Mouse (Mus musculus) thymus, postnatal 4 days (tissue): ENCODE data around the gene Eepd1.

Experiments used
- DNase-seq: peaks from one replicate; pipeline ENCODE4 v3.0.0; 2021

Eepd1 gene

DNA sequence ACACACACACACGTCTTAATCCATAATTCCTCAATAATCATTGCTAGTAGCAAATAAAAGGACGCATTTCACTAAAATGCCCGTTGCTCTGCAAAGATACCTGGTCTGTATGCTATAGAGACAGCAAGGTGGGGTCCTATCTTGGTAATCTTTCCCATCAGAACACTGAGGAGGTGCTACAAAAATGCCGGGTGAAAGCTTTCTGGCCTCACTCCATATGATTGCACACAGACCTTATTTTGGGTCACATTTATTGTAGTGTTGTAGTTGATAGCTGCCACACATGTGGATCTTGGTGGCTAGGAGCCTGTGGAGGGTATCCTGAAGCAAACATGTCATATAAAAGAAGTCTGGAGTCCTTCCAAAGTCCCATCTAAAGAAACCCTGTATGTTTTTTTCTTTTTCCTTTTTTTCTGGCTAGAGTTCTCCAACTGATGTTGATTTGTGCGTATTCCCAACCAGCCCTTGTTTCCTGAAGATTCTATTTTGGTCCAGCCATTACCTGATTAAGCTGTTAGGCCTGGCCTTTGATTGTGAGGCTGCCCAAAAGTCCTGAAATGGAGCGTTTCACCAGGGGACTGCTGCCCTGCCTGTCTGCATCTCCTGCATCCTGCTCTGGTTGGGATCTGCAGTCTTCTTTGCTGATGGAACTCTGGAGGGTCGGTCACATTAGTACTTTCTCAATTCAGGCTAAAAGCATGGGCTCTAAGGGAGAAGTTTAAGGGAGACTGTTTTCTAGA lies 8.0 kb downstream of the Eepd1 start:
- no peak for DNase-seq

DNA sequence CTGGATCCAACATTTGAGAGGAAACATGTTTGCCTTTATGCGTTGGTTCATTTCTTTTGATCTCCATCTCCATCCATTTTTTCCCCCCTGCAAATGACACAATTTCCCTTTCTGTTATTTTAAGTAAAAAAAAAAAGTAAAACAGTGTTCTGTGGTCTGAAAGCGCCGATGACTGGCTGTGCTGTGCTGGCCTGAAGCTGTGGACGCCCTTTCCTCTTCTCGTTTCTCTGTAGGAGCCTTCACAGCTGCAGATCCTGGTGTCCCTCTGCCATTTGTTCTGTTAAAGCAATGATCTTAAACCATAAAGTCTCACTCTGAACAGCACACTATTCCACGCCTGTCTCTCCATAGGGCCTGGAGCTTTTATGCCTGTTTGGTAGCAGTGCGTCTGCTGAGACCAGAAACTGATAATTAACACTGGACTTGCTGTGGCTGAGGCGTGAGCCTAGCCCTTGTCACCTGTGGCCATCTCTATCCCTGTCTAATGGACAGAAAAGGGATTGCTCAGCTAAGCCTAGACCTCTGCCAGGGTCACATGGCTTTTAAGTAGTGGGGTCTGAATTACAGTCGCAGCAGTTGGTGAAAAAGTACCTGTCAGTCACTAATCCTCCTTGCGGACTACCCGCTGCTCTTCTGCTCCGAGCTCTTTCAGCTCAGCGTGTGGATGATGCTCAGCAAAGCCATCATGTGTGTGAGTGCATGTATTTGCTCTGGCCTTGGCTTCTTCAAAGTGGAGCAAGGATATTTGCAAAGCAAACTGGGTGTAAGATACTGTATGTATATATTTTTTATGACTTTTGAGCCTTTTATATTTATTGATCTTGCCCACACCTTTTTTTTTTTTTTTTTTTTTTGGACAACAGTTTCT lies 9.2 kb downstream of the Eepd1 start:
- no peak for DNase-seq

DNA sequence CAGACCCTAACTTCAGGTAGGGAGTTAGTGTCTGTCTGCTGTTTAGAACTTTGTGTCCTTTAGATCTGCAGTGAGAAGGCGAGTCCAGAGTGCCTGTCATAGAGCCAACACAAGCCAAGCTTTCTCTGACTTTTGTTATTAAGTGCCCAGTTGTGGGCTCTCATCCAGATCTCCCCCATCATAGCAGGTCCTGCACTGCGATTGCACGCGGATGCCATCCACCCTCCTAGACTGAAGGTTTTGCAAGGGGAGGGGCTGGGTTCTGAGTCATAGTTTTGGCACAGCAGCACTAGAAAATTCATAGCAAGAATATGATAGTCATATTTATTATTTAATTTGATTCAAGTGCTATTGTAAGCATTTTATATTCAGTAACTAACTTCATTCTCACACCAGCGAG lies 12.6 kb downstream of the Eepd1 start:
- no peak for DNase-seq

GRCm38 (mm10) chr9:25495601-25496000 lies 14.3 kb downstream of the Eepd1 start:
- no peak for DNase-seq

GRCm38 (mm10) chr9:25496196-25496595 lies 14.8 kb downstream of the Eepd1 start:
- DNase-seq = no peak

GRCm38 (mm10) chr9:25496703-25497102 lies 15.4 kb downstream of the Eepd1 start:
- DNase-seq = no peak

DNA sequence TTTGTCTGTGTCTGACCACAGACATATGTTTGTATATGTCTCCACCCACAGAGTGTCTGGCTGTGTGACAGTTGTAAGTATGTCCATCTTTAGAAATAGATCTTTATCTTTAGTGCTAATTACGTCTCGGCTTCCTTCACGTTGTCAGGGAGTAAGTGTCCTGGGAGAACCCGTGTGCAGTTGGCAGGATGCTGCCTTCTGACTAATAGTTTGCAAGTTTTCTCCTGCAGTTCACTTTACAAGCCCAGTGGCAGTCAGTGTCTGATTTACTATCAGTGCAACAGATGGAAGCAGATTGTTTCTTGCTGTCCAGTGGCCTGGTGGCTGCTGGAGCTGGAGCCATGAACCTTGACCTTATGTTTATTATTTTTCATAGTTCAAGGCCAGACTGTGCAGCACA lies 17.4 kb downstream of the Eepd1 start:
- no peak for DNase-seq

GRCm38 (mm10) chr9:25499306-25499705 lies 18.0 kb downstream of the Eepd1 start:
- no peak for DNase-seq

- DNase-seq = no peak
Observed at GRCm38 (mm10) chr9:25500031-25500430, 18.7 kb downstream of the Eepd1 start.

DNA sequence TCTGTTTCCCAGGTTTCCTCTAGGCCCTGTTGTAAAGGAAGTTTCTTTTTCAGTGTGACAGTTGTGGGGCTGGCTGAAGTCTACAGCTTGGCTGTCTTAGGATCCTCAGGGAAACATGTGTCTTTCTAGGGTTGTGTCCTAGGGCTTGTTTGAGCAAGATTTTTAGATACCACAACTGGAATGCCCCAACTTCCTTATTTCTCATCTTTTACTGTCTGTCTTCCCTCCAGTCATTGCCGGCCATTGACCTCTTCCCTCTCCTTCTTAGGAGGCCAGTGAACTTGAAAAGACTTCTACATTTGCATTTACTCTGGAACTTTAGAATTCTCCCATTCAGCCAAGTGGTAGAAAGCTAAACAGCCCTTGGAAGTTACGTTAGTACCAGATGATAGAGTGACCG lies 27.5 kb downstream of the Eepd1 start:
- DNase-seq = no peak

GRCm38 (mm10) chr9:25510572-25510971 lies 29.2 kb downstream of the Eepd1 start:
- DNase-seq = no peak

DNA sequence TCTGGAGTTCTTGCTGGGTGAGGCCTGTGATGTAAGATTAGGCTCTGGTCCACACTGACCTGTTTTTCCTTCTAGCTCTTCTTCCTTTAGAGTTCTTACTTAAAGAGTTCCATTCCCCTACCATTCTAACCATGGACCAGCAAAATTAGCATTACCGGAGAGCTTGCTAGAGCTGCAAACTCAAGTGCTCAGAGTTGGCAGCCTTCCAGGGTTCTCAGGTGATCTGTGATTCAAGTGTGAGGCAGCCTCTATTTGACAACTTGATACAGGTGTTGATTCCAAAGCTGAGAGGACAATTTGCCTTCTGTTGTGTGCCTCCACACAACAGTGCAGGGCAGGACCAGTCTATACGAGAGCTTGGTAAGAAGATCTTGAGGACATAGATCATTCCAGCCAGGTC lies 31.7 kb downstream of the Eepd1 start:
- no peak for DNase-seq

GRCm38 (mm10) chr9:25513556-25513955 lies 32.2 kb downstream of the Eepd1 start:
- DNase-seq = no peak

DNA sequence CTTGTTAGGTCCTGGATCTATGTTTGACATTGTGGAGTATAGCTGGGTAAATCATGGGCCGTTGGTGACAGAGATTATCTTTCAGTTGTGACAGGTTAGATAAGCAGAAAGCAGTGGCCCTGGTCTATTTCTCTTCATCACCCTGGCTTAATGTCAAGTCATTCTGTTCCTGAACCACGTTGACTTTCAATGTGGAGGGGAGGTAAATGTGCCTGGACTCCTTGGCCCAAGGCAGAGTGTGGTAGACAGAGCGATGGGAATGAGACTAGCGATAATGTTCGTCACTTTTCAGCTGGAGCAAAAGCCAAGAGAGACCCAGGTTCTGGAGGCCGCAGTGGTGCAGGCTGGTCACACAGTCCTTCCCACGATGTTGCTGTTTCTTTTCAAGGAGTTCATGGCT lies 35.3 kb downstream of the Eepd1 start:
- DNase-seq = no peak

DNA sequence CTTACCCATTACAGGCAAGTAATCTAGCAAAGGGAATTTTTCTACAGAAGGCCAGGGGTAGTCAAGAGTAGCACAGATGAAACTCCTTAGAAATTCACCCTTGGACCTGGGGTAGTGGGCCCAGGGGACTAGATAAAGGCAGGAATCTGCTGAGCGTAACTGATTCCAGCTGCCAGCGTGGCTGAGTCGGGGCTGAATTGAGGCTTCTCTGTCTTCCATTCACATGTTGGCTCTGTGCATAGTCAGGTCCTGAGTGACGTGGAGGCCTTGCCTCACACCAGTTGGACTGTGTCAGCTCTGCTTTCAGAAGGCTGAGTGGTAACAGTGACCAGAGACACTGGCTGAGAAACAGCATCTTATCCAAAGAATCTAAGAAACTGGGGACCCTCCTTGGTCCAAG lies 36.6 kb downstream of the Eepd1 start:
- DNase-seq = no peak

DNA sequence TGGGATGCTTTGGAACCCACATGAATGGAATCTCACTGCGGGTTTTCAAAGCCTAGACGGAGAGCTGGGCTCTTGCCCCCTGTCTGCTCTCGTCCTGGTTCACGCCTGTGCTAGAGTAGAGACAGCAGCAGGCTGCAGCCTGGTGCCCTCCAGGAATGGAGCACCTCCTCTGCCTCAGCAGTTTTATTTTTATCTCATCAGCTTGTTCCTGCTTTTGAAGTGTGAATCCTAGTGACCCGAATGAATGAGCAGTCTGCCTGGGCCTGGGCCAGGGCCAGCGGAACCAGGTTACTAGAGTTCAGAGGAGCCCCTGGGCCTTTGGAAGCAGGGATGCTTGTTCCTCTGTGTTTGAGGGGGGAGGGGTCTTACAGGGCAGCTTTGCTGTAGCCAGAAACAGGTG lies 37.8 kb downstream of the Eepd1 start:
- DNase-seq = no peak

DNA sequence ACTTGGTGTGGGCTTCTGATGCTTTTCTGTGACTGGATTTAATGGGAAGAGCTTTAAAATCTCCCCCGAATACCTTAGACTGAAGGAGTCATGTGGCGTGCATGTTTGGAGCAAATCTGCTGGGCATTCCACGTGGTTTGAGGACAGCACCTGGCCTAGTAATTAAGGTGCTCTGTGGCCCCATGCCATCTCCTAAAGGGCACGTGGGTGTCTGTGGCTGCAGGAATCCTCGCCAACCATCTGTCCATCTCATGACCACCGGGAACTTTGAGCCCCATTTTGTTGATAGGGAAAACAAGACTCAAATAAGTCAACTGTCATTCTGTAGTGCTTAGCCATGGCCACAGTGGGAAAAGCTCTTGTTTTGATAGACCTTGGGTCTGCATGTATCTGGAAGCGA lies 39.5 kb downstream of the Eepd1 start:
- DNase-seq = no peak

- no peak for DNase-seq
Observed at GRCm38 (mm10) chr9:25521825-25522224, 40.5 kb downstream of the Eepd1 start.

GRCm38 (mm10) chr9:25526516-25526915 lies 45.2 kb downstream of the Eepd1 start:
- DNase-seq = no peak

DNA sequence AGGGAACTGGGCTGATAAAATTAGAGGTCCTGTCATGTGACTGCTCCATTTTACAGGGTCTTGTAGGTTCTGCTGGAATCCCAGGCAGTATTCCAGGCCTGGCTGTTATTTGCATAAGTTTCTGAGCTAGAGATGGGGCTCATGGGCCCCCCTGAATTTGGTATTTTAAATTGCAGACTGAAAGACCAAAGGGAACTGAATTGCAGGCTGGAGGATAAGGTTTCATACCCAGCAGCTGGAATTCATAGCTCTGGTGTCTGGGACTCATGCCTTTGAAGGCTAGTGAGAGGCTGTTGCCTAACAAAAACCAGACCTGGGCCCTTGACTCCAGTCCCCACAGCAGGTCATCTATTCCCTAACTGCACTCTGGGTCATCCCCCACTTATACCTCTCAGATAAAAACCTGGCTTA lies 45.6 kb downstream of the Eepd1 start:
- DNase-seq = no peak

DNA sequence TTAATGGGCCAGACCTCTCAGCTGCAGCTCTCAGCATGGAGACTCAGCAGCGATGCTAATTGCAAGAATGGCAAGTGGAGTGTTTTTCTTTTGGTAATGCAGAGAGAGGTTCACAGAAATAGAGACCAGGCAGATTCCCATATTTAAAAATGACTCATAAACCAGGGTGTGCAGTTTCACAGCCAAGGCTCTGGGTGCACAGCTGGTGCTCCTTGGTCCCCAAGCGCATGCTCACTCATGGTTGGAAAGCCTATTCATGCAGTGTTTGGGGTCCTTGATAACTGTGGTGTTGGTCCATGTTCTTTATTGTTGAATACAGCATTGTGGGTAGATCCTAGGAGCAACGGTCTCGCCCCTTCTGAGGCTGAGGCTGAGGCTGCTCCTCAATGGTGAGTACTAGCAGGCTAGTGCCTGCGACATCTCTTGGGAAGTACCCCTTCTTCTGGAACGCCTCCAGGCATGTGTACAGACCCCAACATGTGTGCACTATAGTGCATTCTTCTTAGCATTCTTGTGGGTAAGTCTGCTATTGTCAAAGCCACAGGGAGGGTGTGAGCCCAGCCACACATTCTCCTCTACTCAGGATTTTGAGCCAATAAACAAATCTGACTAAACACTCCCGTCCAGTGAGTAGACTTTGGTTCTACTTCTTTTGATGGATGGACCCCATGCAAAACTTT lies 46.2 kb downstream of the Eepd1 start:
- DNase-seq = no peak

DNA sequence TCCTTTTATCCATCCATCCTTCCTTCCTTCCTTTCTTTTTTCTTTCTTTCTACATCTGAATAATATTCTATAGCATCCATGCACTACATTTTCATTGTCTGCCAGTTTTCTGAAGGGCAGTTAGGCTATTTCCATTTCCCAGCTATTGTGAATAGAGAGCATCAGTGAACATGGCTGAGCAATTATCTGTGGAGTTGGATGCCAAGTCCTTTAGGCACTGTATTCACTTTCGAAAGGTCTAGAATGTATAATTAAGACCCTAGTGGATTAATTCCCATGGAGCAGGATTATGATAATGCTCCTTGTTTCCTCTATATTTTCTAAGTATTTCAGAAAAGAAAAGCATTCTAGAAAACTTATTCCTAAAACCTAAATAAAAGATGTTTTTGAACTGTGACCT lies 50.3 kb downstream of the Eepd1 start:
- no peak for DNase-seq

- DNase-seq = no peak
Observed at GRCm38 (mm10) chr9:25532105-25532504, 50.8 kb downstream of the Eepd1 start.

DNA sequence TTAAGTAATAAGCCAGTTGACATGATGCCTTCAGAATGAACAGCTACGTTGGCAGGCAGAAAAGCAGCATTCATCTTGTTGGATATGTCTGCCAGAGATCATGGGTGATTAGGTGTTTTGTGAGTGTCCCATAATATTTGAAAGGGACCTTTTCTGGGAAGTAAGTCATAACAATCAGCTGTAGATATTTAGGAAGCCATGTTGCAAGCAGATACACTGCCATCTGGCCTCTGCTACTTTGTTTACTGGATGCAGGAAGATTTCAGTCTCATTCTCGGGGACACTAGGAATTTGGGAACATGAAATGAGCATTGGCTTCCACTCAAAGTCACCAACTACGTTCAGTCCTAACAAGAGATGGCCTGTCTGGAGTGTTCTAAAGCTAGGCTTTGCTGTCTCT lies 54.1 kb downstream of the Eepd1 start:
- DNase-seq = no peak
